Mouse (Mus musculus) spleen, adult 2 months (tissue): ENCODE results near the gene 2310034G01Rik. TPM values are rescaled to one million over a fixed set of nuclear protein-coding genes. Genes with fewer than 3 reads are reported as not detected.
A peak's percentile ranks its signal among the peaks of the same experiment; 100 is the strongest.

Source experiments
- DNase-seq, 2 experiments: peaks; one replicate each; pipeline versions ENCODE4 v3.0.0 to v3.0.0-alpha.2; 2012 to 2021; ENCODE audit warnings: low spot score in 2 of 2, low read depth in 1 of 2
- H3K27ac ChIP-seq: fragments of 200-500 bp; 2 replicates; pipeline ENCODE4 v1.5.1; 2012; ENCODE audit warnings: low read length, inconsistent platforms; ENCODE audit not compliant: insufficient read depth
- H3K27me3 ChIP-seq: fragments of 200-500 bp; 2 replicates; pipeline ENCODE4 v1.6.1; 2012; ENCODE audit warnings: mild to moderate bottlenecking, moderate library complexity, low read length, inconsistent platforms; ENCODE audit not compliant: control insufficient read depth, insufficient read depth
- H3K36me3 ChIP-seq: fragments of 200-500 bp; 2 replicates; pipeline ENCODE4 v1.6.1; 2012; ENCODE audit warnings: mild to moderate bottlenecking, low read length, inconsistent platforms; ENCODE audit not compliant: control insufficient read depth, insufficient read depth
- H3K4me1 ChIP-seq: fragments of 200-500 bp; 2 replicates; pipeline ENCODE4 v1.6.1; 2011; ENCODE audit warnings: inconsistent platforms; ENCODE audit not compliant: control insufficient read depth, insufficient read depth, insufficient read length
- H3K4me3 ChIP-seq: fragments of 200-500 bp; 2 replicates; pipeline ENCODE4 v1.5.1; 2011; ENCODE audit warnings: mild to moderate bottlenecking, inconsistent platforms; ENCODE audit not compliant: insufficient read depth, insufficient read length; ENCODE audit errors: extremely low read depth
- CTCF ChIP-seq: fragments of 200-500 bp; IDR thresholded peaks from 2 replicates; pipeline ENCODE4 v1.5.1; 2011; ENCODE audit warnings: mild to moderate bottlenecking, inconsistent platforms; ENCODE audit not compliant: insufficient read depth, insufficient read length, insufficient replicate concordance; ENCODE audit errors: extremely low read depth
- POLR2A ChIP-seq: fragments of 200-500 bp; IDR thresholded peaks from 2 replicates; pipeline ENCODE4 v1.6.1; 2011; ENCODE audit warnings: low read depth, low read length, inconsistent platforms
- WGBS: fragments of 180-500 bp; shearing (Covaris S2); methylation state at CpG from one replicate; pipeline ENCODE4 v1.1.7; 2018; 5-methylcytosine and 5-hydroxymethylcytosine counted together
- polyA plus RNA-seq: library from polyadenylated mRNA; depleted of rRNA; stranded (reverse); fragments of >200 nt; gene quantifications from 2 replicates; pipeline ENCODE4 v1.2.3, GENCODE M21; 2012

2310034G01Rik gene
- polyA plus RNA-seq, 1 experiment = 0.16 TPM

DNA sequence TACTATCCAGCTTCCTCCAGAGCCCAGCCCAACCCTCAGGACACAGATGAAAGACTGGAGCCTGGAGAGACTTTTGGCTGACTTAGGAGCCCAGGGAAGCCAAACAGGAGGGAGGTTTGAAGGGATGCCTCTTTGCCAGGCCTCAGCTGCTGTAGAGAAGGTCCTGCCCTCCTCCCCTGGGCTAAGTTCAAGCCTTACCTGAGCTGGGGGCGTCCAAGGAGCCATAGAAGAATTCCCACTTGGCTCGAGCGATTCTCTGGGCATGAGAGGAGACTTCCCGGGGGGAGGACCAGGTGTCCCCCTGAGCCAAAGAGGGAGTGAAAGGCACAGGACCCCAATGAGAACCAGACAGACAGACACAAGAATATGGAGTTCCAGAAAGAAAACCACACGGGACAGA lies 26.4 kb downstream of the 2310034G01Rik start:
- H3K4me3 ChIP-seq = no peak overlapping the region
- H3K36me3 ChIP-seq = no peaks in the 10 kb centered on the region
- H3K4me1 ChIP-seq = peaks cover 12% of the 10 kb centered on the region
- DNase-seq = no peak
- WGBS = 67% methylated on average over 5 of the region's 5 CpGs
- no peak overlapping the region for H3K27ac ChIP-seq
- TF ChIP-seq CTCF = no peak
- TF ChIP-seq POLR2A = no peak
- peaks cover 12% of the 10 kb centered on the region for H3K27me3 ChIP-seq

DNA sequence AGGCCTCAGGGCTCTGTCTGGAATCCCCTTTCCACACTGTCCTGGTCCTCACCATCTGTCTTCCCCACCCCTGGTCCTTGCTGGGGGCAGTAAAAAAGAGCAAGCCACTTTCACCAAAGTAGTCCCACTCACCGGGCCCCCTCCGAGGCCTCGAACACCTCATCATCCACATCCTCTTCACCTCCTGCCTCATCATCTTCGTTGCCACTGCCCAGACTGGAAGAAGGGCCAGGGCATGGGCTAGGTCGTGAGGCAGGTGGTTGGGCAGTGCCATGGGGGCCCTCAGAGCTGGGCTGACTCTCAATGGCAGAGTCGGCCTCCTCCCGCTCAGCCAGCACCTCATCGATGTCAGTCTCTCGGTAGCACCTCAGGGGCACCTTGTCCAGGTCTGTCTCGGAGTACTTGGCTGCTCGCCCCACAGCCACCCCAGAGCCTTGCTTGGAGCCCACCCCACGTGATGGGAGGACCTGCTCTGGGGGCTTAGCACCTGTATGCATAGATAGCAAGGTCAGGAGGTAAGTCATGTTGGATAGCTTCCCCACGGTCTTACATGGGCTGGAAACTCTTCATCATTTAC lies 27.0 kb downstream of the 2310034G01Rik start:
- Histone ChIP-seq H3K4me3 (no peak overlapping the region), H3K27ac (no peak overlapping the region), H3K27me3 (peaks cover 17% of the 10 kb centered on the region), H3K36me3 (no peaks in the 10 kb centered on the region), H3K4me1 (peaks cover 12% of the 10 kb centered on the region)
- DNase-seq = no peak
- TF ChIP-seq POLR2A = no peak
- no peak for TF ChIP-seq CTCF
- 77% methylated on average over 13 of the region's 13 CpGs for WGBS

DNA sequence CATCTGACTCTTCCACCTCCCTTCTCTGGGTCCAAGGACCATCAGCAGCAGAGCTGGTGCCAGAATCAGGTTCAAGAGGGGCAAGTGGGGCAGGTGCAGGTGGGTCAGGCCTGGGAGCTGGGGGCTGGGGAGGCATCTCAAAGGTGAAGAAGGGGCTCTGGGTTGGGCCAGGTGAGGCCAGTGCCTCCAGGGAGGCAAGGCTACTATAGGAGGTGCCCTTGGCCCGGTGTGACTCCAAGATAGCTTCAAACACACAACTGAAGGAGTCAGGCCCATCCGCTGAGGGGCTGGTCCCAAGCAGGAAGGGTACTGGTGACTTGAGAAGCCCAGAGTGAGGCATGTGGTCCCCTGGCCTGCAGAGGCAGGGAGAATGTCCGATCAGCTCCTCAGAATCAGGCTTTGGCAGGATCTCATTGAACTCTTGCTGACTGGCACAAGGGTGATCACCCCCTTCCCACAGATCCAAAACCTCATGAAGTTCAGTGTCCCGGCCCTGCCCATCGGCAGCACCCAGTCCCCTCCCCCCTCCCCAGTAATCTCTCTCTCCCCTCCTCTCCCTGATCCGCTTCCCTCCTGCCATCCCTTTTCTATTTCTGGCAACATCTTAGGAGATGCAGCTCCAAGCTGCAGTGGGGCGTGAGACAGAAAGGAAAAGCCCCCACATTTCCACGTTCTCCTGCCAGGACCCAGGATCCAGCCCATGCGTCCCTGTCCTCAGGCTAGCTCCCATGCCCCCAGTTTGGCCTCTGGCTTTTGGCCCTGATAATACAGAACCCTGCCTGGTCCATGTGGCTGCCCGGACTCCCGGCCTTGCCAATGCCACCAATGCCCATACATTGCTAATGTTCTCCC lies 27.7 kb downstream of the 2310034G01Rik start:
- WGBS = 77% methylated on average over 11 of the region's 11 CpGs
- H3K27me3 ChIP-seq = peaks cover 24% of the 10 kb centered on the region
- no peaks in the 10 kb centered on the region for H3K36me3 ChIP-seq
- H3K27ac ChIP-seq = no peak overlapping the region
- no peak for DNase-seq
- no peak overlapping the region for H3K4me3 ChIP-seq
- H3K4me1 ChIP-seq = peaks cover 11% of the 10 kb centered on the region
- TF ChIP-seq POLR2A = no peak
- TF ChIP-seq CTCF = no peak

DNA sequence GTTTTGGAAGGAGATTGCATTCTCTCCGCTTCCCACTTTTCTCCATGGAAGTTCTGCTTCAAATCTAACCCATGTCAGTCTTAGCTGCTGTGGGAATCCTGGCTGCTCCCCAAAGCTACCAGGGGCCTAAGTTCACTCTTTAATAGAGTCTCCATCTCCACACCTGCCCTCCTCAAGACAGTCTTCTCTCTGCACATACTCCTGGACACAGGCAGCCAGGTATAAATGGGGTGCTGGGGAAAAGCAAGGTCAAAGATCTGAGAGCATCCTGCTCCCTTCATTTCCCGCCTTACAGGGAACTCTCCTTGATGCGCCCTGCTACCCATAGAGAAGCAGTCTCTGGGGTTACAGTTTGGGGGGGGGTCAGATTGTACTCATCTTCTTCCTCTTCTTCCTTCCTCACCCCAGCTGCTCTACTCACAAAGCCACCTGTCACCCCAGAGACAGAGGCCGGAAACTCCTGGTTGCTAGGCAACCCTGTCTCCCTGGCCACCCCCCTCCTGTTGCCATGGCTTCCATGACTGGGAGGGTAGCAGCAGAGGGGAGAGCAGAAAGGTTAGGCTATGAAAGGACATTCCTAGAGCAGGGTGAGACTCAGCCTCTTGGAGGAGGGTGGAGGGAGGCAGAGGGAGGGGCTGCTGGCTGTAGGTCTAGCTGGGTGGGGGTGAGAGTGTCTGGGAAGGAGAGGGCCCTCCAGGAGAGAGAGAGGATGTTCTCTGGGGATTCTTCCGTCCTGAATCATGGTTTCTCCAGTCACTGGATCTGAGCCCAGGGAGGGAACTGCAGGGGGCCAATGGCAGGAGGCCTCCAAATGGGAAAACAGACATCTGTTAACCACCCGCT lies 28.8 kb downstream of the 2310034G01Rik start:
- 27% methylated on average over 6 of the region's 6 CpGs for WGBS
- no peak for TF ChIP-seq POLR2A
- TF ChIP-seq CTCF = no peak
- Histone ChIP-seq H3K4me3 (no peak overlapping the region), H3K36me3 (no peaks in the 10 kb centered on the region), H3K27me3 (peaks cover 28% of the 10 kb centered on the region), H3K4me1 (peaks cover 13% of the 10 kb centered on the region), H3K27ac (no peak overlapping the region)
- DNase-seq = peak in 1 of 2 experiments; percentile 53

DNA sequence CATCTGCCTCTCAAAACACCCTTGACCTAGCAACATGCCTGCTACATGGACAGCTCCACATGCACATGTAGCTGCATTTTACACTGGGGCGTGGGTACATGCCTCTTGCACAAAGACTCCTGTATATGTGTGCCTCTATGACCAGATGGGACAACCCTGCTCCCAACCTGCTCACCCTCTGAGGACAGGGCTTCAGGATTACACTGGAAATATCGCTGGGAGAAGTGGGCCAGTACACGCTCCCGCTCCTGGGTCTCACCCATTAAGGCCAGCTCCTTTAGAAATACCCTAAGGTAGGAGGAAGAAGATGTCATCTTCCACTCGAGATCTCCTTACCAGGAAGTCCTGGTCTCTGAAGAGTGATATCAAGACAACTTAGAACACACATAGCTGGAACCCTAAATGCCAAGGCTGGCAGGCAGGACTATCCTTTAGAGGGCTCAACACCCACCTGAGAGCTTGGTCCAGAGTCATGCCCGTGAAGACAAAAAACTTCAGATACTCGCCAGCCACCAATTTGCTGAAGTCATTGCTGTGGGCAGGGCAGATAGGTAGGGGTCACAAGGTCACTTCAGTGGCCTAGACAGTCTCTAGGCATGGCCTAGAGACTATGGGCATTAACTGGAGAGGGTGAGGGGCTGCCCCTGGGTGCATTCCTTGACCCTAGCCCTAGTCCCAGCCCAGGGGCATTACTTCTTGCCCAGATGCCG lies 29.9 kb downstream of the 2310034G01Rik start:
- Histone ChIP-seq H3K4me1 (peaks cover 13% of the 10 kb centered on the region), H3K27me3 (peaks cover 22% of the 10 kb centered on the region), H3K36me3 (no peaks in the 10 kb centered on the region), H3K27ac (no peak overlapping the region), H3K4me3 (no peak overlapping the region)
- WGBS = 77% methylated on average over 8 of the region's 8 CpGs
- DNase-seq = peak in 1 of 2 experiments; percentile 1
- TF ChIP-seq POLR2A (no peak), CTCF (no peak)

DNA sequence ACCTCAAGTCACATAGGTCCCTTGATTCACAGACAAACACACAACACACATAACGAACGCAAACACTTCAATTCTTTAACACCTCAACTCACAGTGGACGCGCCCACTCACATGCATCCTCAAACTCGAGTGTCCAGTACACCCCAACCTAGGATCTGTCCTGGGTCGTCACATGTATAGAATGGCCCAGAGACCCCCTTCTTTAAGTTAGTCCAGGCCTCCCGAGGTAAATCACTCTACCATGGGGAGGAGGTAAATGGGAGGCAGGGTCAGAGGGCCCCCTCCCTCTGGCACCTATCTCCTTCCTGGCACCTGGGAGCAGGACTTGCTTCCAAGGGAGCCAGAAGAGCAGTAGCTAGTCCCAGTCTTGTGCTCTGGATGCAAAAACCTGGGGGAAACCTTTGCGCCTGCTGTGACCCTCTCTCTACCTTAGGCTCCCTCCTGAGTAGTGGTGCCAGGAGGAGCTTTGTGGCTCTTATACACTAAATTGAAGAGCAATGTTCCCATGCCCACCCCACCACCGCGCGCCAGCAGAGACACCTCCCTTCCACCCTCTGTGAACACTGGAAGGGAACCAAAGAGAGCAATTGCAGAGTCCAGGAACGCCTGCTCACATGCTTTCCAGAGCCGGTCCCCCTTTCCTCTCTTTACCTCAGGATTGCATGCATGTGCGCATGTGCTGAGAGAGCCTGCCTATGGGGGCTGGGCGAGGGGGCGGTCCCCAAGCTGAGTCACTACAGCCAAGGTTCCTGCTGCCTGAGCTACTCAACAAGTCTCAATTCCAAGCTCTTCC lies 31.3 kb downstream of the 2310034G01Rik start:
- H3K4me3 ChIP-seq = no peak overlapping the region
- peak in 1 of 2 experiments; percentile 10 for DNase-seq
- 19% methylated on average over 16 of the region's 16 CpGs for whole genome bisulfite sequencing
- no peaks in the 10 kb centered on the region for H3K36me3 ChIP-seq
- TF ChIP-seq CTCF (no peak), POLR2A (no peak)
- H3K4me1 ChIP-seq = peaks cover 13% of the 10 kb centered on the region
- peaks cover 19% of the 10 kb centered on the region for H3K27me3 ChIP-seq
- no peak overlapping the region for H3K27ac ChIP-seq
